Mouse (Mus musculus): ENCODE results near the gene Grsf1.

The Grsf1 gene

DNA sequence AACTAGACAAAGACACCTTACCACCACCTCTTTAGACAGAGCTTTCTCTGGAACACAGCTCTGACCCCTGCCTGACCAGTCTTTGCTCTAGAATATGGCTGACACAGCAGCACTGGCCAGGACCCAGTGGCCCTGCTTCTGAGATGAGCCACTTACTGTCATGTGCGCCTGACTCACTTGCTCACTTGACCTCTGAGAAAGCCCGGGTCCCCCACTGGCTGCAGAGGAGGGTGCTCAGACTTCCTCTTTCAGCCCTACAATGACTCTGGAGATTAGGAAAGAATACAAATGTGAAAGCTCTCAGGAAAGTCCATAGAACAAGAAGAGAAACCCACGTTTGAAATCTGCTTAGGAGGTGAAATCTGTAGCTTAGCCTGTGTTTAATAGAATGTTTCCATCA is 45.1 kb downstream of the Grsf1 start:
- DNase-seq (ENCODE audit: low spot score) = peak; percentile 49

DNA sequence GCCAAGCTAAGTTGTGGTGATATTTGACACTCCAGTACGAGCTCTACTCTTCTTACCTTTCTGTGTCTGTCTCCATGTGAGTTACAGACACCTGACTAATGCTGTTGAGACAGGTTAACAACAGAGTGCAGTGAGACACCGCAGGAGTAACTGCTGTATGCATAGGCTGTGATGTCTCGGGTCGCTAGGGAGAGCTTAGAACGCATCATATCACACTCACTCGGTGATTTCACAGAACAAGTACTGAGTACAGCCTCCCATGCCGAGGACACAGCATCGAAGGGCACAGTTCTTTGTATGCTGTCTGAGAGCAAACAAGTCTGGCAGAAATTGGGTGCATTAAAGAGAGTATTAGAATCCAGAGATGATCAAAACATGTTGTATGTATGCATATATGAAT is 46.0 kb downstream of the Grsf1 start:
- DNase-seq (ENCODE audit: low spot score) = no peak

DNA sequence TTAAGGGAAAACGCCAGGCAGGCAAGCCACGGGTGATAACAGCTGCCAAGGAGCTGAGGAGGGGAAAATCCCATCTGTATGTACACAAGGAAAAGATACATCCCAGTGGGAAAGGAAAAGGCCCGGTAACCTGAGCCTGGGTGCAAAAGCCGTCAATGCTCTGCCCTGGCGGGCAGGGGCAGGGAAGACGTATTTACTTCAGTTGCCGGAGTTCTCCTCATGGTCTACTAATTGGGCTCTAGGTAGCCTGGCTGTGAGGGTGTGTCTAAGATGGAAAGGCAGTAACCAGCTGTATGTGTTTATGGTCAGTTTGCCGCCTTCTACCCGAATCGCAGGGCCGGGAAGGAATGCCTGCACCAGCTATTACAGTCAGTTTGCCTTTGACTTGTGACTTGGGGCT is 46.8 kb downstream of the Grsf1 start:
- no peak for DNase-seq (ENCODE audit: low spot score)

DNA sequence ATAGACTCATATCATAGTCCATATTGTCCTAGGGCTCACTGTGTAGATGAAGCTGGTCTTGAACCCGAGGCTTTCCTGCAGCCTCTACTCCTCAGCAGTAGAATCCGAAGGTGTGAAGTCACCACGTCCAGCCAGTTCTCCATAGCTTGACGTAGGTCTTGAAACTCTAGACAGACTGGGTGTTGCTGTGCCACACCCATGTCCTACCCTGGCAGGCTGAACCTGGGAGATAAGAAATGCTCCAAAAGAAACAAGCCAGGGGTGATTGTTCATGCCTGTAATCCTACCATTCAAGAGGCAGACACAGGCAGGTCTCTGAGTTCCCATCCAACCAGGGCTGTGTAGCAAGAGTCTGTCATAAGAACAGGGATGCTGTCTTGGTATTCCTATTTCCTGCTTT is 48.4 kb downstream of the Grsf1 start:
- no peak for DNase-seq (ENCODE audit: low spot score)

DNA sequence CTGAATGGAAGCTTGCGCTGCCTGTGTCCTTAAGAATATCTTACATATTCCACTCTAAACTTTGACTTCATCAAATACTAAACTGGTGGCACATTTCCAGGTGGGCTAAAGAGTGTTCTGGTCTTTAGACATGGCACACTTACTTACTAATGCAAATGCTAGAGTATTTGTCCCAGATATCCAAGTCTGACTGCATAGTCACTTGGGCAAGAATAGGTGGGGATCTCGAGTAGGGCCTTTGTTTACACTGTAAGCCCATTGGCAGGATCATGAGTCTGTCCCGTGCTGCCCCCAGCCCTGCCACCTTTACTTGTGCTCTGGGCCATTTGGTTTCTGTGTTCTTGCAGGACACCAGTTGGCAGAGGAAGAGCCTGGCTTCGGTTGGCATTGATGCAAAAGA is 59.0 kb downstream of the Grsf1 start:
- peak; percentile 30 for DNase-seq (ENCODE audit: low spot score)

DNA sequence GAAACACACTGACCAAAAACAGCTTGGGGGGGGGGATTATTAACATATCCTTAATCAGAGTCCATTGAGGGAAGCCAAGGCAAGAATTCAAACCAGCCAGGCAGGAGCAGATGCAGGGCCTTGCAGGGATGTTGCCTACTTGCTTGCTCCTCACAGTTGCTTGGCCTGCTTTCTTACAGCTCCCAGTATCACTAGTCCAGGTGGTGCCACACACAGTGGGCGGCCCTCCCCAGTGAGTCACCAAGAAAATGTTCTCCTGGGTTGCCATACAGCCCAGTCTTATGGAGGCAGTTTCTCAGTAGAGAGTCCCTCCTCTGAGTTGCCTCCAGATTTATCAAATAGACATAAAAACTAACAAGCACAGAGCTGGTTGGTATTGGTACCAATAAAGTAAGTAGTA is 61.8 kb downstream of the Grsf1 start:
- DNase-seq (ENCODE audit: low spot score) = no peak
